1 mouse cellular context compared by ENCODE assay signal in the genomic region with DNA sequence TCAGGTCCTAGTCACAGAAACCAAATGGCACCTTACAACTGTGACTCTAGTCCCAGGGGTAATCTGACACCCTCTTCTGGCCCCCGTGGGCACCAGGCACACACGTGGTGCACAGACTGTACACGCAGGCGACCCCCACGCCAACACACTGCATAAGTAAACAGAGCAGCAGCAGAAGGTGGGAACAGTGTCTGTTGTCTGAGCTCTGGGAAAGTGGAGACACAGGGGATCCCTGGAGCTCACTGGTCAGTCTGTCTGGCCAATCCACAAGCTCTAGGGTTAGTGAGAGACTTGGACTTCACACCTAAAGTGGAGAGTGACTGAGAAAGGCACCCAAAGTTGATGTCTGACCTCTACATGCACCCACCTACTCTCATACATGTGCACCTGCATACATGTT.
TF ChIP-seq lines count a peak whose summit lies in the region.

No protein-coding gene starts in this region.

TF ChIP-seq in MEL, 35 proteins besides CTCF, POLR2A, EP300 and RAD21:
- TF ChIP-seq POLR2AphosphoS5 (IDR thresholded peaks at IDR 0.05; ENCODE audit: borderline replicate concordance, low read depth, low read length) = no peak
- TF ChIP-seq ZMIZ1 (IDR thresholded peaks at IDR 0.05; ENCODE audit: low read depth, low read length) = no peak
- TF ChIP-seq CHD1 (IDR thresholded peaks at IDR 0.05; ENCODE audit: low read depth, low read length) = no peak
- no peak for TF ChIP-seq KAT2A (conservative IDR thresholded peaks at IDR 0.05; ENCODE audit: low read depth, low read length)
- no peak for TF ChIP-seq JUND (IDR thresholded peaks at IDR 0.05; ENCODE audit: low read depth, low read length)
- TF ChIP-seq ETS1 (IDR thresholded peaks at IDR 0.05; ENCODE audit: low read depth, low read length) = no peak
- TF ChIP-seq TCF12 (IDR thresholded peaks at IDR 0.05; ENCODE audit: low read depth, low read length) = no peak
- no peak for TF ChIP-seq MEF2A (IDR thresholded peaks at IDR 0.05; ENCODE audit: extremely low read depth, insufficient replicate concordance, low read depth, low read length, poor library complexity, severe bottlenecking)
- TF ChIP-seq POLR2AphosphoS2 (IDR thresholded peaks at IDR 0.05; ENCODE audit: low read length) = no peak
- no peak for TF ChIP-seq NRF1 (IDR thresholded peaks at IDR 0.05; ENCODE audit: insufficient read depth, low read depth, low read length, poor library complexity, severe bottlenecking)
- TF ChIP-seq TAL1 (IDR thresholded peaks at IDR 0.05; ENCODE audit: low read length) = no peak
- no peak for TF ChIP-seq E2F4 (IDR thresholded peaks at IDR 0.05; ENCODE audit: borderline replicate concordance, low read depth, low read length)
- TF ChIP-seq MXI1 (IDR thresholded peaks at IDR 0.05; ENCODE audit: low read depth, low read length) = no peak
- no peak for TF ChIP-seq MYB (IDR thresholded peaks at IDR 0.05; ENCODE audit: low read depth, low read length)
- no peak for TF ChIP-seq ZNF384 (IDR thresholded peaks at IDR 0.05; ENCODE audit: low read depth, low read length)
- TF ChIP-seq MAFK (IDR thresholded peaks at IDR 0.05; ENCODE audit: borderline replicate concordance, low read depth, low read length) = no peak
- no peak for TF ChIP-seq TBP (IDR thresholded peaks at IDR 0.05; ENCODE audit: low read depth, low read length)
- TF ChIP-seq USF2 (IDR thresholded peaks at IDR 0.05; ENCODE audit: borderline replicate concordance in 1 of 2, insufficient read depth in 1 of 2, low read depth in 1 of 2, low read length in 2 of 2) = no peak
